Mouse (Mus musculus): ENCODE results near the gene Arid1a.

Arid1a gene

DNA sequence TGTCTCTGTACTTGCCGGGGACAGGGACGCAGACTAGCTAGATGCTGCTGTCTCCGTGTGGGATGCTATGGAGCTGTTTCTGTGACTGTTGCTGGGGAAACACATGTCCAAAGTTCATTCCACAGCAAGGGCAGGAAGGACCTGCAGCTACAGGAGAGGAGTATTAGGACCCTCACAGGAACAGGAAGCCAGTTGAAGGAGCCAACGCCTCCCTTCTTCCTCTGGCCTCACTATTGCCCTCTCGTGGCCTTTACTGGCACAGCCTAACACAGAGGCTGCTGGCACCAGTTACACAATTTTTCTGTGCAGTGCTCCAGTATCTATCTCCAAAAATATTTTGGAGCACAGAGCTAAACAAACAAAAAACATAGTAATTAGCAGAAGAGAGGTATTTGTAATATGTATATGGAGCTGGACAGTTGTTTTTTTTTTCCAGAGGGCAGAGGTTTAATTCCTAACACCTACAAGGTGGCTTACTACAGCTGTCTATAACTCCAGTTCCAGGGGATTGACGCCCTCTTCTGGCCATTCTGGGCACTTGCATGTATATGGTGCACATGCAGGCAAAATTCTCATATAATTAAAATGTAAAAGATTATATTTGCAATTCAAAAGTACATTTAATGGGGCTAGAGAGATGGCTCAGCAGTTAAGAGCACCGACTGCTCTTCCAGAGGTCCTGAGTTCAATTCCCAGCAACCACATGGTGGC lies 106.4 kb downstream of the Arid1a start, which contains the start of gene Zdhhc18:
Zdhhc18 (minus strand) TSS at position 166 of the 711 bp plus-strand sequence.
- peak; percentile 92 to 93 for DNase-seq

DNA sequence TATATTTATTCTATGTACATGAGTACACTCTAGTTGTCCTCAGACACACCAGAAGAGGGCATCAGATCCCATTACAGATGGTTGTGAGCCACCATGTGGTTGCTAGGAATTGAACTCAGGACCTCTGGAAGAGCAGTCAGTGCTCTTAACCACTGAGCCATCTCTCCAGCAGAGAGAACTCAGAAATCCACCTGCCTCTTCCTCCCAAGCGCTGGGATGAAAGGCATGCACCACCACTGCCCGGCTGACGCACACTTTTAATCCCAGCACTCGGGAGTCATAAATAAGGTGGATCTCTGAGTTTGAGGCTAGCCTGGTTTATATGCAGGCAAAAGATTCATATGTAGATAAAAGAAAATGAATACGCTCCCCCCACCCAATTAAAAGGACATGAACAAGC lies 107.1 kb downstream of the Arid1a start:
- peak in 1 of 2 experiments; percentile 1 for DNase-seq

DNA sequence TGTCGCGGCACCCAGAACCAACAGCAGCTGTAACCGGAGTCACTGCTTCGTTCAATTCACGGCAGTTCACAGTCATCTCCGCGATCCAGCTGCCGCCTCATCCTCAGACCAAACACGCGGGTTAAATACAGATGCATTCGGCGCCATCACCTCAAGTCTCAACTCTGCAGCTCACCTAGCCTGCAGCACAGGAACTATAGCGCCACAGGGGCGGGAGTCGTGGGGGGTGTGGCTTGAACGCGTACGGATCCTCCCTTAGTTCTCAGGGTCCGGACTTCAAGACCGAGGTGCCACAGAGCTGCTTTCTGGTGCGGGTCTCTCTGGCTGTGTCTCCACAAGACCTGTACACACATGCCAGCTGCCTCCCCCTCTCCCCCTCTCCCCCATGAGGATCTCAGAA lies 110.9 kb downstream of the Arid1a start:
- DNase-seq, result no peak

DNA sequence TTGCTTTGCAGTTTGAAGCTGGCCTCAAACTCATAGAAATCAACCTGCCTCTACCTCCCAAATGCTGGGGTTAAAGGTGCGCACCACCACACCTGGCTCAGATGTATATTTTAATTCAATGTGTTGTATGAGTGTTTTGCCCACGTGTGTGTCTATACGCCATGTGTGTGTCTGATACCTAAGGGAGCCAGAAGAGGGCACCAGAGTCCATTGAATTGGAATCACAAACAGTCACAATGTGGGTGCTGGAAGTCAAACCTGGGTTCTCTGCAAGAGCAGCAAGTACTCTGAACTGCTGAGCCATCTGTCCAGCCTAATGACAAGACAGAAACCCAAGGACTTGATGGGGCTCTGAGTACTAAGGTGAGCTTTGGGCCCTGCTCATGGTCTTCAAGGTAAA lies 111.4 kb downstream of the Arid1a start:
- DNase-seq, result no peak

DNA sequence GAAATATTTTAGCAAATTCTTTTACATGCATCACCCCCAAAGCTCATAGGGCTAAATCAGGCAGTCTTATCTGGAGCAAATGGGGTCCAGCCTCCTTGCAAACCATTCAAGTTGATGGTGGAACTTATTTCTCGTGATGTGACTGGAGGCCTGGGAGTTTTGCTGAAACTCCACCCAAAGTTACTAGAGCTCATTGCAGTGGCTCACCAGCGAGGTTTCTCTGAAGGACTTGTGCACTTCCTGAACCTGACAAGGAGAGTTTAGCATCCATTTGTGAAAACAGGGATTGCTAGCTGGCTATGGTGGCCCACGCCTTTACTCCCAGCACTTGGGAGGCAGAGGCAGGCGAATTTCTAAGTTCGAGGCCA lies 122.5 kb downstream of the Arid1a start:
- DNase-seq, result no peak

DNA sequence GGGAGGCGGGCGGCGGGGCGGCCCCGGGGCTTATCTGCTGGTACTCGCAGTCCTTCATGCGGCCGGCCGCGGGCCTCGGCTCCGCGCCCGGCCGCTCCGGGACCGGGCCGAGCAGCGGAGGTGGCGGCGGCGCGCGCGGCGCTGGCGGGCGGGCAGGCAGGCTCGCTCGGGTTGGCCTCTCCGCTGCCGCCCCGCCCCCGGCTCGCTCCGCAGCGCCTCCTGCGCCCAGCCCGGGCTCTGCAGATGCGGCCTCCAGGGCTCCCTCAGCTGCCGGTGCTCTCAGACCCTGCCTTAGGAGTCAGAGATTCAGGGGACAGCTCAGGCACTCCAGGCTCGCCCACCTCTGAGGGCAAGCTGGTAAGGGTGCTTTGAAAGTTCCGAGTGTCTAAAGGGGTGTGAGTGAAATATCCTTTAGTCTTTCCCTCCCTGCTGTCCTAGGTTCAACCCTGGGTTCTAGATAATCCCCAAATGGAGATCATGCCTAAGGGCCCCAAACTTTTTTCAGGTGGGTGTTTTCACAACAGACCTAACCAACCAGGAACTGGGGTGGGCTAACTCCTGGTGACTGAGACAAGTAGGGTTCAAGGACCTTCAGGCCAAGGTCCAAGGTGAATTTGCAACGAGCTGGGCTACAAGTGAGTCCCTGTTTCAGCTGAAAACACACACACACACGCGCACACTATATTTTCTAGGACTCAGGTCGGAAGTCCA lies 123.1 kb downstream of the Arid1a start:
- peak; percentile 92 to 94 for DNase-seq

DNA sequence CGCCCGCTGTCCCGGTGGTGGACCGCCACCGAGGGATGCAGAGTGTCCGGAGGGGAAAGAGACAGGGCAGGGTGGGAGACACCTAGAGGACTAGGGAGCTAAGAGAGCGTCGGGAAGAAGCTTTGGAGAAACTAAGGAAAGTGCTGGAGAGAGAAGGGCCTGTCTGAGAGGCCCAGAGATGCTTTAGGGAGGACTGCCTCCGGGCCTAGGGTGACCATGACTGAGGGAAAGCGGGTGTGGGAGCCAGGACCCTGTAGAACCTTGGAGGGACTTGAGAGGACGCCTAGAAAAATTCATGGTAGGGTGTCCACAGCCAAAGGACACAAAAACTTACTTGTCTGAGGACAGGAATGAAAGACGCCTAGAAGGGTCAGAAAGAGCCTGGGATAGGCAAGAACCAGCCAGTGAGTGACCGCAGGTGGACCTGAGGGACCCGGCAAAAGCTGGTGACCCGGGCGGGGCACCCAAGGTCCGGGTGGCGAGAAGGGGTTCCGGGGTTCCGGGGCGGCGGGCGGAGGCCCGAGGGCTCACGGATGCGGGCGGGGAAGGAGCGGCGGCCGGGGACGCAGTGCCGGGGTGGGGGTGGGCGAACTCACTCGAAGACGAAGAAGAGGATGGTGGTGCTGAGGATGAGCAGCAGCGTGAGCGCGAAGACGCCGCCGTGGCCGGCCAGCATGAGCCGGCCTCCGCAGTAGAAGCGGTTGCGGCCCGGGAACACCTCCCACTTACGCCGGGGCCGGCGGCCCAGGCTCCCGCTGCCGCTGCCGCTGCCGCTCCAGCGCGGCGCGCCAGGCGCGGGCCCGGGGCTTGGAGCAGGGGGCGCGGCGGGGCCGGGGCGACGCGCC lies 123.9 kb downstream of the Arid1a start:
- DNase-seq, result peak; percentile 32 to 62

DNA sequence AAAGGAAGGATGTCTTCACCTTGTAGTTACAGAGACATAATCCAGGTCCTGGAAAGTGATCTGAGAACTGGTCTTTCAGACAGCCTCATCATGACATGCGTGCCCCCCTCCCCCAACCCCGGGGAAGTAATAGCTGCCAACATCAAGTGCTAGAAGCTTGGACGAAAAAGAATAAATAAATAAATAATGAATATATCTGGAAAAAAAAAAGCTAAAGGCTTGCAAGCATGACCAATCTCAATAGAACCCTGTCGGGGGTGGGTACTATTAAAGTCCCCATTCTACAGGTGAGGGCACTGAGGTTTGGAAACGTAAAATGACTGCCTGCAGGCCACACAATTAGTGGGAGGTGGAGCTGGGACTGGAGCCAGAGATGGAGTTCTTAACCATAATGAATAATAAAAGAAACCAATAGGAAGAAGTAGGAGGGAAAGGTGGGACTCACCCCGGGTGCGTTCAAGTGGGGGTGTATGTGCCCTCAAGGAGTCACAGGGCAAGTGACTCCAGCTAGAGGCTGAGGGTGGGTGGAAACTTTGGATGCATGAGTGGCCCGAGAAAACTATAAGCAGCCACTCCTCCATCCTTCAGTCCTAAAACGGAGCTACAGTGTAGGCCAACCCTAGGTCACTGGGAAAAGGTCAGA lies 124.7 kb downstream of the Arid1a start:
- peak; percentile 37 to 38 for DNase-seq

DNA sequence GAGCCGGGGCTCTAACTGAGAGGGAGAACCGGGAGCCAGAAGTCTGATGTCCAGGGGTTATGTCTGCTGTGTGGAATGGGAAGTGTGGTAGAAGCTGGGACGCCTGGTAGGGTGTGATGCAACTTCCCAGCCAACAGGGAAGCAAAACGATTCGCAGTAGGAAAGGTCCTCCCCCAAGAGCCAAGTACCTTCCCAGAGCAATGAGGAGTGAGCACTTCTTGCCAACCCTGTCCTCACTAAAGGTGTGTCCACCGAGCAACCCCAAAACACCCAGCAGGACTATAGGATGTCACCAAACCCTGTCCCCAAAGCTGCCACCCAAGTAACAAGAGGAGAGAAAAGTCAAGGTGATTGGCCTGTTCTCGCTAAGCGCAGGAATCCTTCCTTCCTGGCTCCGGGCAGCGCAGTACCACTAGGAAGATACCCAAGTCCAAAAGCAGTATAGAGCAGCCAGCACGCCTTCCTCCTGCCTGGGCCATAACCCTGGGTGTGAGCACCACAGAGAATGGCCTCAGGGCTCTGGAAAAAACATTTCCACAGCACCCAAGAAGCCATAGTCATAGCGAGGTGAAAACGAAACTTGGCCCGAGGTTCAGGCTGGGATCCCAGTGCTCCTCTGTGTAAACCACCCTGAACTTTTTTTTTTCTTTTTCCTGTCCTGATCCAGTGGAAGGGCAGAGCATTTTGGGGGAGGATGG lies 125.3 kb downstream of the Arid1a start:
- DNase-seq, result no peak

DNA sequence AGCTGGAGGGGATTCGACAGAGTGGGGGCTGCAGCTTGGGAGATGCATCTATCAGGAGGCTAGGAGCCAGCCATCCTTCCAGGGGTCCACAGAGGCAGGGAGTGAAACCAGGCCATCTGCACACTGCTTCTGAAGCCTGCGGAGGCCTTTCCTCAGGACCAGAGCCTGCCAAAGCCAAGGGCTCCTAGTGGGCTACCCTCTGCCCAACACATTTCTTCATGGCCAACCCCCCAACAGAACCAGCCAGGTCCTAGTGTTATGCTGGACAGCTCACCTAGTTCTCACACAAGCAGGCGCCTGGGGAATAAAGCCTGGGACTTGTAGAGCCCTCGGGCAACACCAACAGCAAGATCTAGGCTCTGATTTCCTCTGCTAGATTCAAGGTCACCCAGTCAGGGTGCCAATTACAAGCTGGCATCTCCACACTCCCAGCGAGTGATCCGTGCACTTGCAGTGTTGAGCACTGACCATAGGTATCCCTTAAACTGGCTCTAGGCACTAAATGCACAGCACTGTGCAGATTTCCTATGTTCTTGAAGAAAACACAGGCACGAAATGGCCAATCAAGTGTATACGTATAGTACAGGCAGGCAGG lies 126.1 kb downstream of the Arid1a start:
- no peak for DNase-seq

DNA sequence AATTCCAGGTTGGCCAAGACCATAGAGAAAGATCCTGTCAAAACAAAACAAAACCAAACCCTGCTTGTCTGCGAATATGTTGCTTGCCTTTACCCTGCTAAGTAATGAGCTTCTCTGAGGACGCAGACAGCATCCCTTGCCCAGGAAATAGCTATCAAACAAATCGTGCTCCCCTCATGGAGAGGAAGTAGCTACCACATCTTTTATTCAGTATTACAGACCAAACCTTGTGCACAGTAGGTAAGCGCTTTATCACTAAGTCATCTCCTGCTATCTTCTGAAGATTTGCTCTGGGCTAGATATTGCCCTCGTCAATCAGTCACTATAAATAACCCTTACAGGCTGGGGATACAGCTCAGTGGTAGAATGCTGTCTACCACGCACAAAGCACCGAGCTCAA lies 127.4 kb downstream of the Arid1a start:
- no peak for DNase-seq

All from kidney, postnatal 4 days (tissue).